Mouse (Mus musculus) left cerebral cortex, adult 9 months (tissue): ENCODE data around the gene Sema3b.
A peak's percentile ranks its signal among the peaks of the same experiment; 100 is the strongest.

ENCODE experiments used
- DNase-seq, 2 experiments: peaks; one replicate each; pipeline ENCODE4 v3.0.0; 2022; ENCODE audit warnings: low spot score in 2 of 2

The Sema3b gene

DNA sequence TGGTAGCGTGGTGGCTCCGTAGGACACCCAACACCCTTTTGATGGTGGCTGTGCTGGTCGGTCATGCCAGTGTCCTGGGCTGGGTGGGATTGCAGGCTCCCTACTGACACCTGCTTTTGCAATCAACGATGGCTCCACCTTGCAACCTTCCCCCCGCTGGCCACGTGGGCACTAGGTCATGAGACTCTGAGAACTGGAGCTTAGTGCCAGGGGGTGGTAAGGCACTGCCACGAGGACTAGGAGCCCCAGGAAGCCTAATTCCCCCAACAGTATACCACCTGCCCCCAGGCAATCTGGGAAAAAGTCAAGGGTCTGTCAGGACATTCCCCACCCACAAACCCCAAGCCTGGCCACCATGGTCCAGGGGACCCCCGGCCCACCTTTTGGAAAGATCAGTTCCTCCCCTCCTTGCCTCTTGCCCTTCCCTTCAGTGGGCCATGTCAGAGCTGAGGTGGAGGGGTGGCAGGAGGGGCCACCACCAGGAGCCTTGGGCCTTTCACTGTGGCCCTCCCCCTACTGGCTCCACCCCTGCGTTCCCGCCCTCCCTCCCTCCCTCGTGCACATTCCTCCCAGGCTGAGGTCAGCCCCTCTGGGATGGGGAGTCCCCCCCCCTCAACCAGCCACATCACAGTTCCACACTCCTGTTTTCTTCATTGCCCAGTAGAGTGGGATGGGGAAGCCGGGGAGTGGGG lies at the start of gene Sema3b:
TSS of gene Sema3b (minus strand) at position 489 of the 692 bp plus-strand sequence.
- no peak for DNase-seq

DNA sequence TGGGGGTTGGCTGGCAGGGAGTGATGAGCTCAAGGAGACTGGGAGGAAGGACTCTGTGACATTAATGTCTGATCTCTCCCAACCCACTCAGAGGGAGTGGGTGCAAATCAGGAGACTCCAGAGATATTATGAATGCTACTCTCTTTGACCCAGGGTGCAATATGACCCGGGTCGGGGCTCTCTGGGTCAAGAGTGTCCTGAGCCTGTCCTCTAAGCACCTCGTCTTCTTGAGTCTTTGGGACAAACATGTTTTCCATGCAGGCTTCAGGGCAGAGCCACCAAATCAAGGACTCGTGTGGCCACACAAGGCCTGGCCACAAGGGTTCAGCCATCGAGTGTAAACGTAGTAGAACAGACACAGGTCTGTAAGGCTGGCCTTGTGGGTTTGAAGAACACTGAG lies 49.1 kb upstream of the Sema3b start:
- DNase-seq, result no peak

- no peak for DNase-seq
These were observed 48.1 kb upstream of the Sema3b start for GRCm38 (mm10) chr9:107657144-107657543.

- DNase-seq, result no peak
These were observed 45.6 kb upstream of the Sema3b start for GRCm38 (mm10) chr9:107654585-107654984.

- no peak for DNase-seq
These were observed 44.4 kb upstream of the Sema3b start for GRCm38 (mm10) chr9:107653474-107653873.

- DNase-seq, result no peak
These were observed 41.9 kb upstream of the Sema3b start for GRCm38 (mm10) chr9:107650708-107651481.

- no peak for DNase-seq
These were observed 41.2 kb upstream of the Sema3b start for GRCm38 (mm10) chr9:107650225-107650624.

DNA sequence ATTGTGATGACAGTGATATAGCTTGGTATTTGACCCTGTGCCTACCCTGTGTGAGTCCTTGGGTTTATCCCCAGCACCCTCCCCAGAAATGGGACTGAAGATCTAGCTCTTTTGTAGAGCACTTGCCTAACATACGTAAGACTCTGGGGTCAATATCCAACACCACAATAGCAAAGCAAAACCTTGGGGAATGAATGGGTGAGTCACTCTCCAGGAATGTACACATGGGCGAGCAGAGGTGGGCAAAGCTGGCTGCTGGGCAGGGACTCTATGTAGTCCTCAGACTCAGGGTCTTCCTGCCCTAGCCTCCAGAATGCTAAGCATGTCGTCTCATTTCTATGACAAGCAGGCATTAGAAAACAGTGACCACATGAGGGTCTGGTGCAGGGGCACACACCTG lies 39.7 kb upstream of the Sema3b start:
- DNase-seq, result no peak

DNA sequence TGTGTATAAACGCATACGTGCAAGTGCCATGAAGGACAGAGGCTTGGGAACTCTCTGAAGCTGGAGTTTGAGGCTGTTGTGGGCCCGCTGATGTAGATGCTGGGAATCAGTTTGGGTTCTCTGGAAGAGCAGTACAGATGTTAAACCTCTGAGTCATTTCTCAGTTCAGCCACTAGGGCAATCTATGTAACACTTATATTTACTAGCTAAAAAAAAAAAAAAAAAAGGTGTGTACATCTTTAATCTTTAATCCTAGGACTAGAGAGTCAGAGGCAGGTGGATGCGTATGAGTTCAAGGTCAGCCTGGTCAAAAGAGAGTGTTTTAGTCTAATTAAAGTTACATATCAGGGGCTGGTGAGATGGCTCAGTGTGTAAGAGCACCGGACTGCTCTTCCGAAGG lies 37.9 kb upstream of the Sema3b start:
- DNase-seq, result no peak

DNA sequence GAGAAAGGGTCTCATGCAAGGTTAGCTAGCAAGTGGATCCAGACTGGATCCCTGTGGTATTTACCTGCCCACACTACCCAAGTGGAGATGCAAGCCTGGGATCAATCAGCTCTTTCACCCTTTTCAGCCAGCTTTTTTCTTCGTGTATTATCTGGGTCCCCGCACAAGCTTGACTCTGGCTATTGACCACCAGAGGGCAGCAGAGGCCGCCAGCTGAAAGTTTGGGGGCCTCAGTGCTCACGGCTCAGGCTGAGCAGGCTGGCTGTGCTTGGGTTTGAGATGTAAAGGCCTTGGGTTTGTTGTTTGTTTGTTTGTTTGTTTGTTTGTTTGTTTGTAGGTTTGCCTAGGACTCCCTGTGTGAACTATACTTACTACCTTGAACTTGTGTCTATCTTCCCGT lies 36.5 kb upstream of the Sema3b start:
- peak in 1 of 2 experiments; percentile 80 for DNase-seq

GRCm38 (mm10) chr9:107645153-107645510 lies 36.1 kb upstream of the Sema3b start:
- DNase-seq, result no peak

DNA sequence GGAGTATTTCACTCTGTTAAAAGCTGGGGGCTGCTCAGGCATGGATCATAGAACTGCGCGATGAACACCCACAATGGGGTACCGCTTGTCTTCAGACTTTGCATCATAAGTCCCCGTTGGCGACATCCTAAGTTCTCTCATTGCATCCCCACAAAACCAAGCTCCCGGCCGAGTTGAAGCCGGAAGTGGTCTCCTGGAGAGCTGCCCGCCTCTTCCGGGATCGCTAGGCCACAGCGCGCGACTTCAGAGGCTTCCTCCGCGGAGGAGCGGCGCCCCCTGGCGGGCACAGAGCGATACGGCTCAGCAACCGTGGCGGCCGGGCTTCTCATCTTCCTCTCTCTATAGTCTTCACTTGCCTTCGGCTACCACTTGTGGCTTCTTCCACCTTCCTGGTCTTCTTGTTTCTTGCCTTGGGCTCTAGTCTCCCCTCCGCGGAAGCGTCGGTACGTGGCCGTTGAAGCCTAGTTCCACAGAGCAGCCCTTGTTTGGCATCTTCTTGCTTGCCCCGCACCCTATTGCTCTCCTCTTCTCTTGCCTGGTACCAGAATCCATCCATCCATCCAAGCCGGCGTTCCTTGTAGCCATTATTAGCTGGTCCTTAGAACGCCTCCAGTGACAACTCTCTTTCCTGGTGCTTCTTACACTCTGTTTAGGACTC lies 35.6 kb upstream of the Sema3b start:
- peak in 1 of 2 experiments; percentile 91 for DNase-seq

DNA sequence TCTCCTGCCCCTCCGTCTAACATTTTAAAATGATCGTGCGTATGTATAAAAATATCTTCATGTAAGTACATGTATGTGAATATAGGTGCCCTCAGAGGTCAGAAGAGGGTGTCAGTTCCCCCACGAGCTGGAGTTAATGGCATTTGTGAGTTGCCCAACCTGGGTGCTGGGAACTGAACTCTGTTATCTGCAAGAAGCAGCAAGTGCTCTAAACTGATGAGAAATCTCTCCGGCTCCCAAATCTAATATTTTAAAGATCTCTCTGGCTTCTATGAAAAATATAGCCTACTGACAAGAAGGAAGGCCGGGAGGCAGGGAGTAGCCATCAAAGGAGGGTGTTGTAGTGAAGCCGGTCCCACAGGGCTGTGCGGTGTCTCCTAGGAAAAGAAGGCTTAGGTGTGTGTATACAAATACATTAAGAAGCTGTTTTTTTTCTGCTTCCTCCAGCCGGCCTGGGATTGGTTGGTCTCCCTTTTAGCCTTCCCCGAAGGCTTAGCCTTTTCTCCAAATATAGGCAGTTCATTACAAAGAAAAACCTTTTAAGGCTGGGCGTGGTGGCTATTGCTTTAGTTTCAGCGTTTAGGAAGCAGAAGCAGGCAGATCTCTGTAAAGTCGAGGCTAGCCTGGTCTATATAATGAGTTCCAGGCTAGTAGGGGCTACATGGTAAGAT lies 34.6 kb upstream of the Sema3b start:
- DNase-seq, result no peak

- DNase-seq, result no peak
These were observed 32.6 kb upstream of the Sema3b start for GRCm38 (mm10) chr9:107641666-107642065.

GRCm38 (mm10) chr9:107640257-107640772 lies 31.3 kb upstream of the Sema3b start:
- DNase-seq, result no peak

DNA sequence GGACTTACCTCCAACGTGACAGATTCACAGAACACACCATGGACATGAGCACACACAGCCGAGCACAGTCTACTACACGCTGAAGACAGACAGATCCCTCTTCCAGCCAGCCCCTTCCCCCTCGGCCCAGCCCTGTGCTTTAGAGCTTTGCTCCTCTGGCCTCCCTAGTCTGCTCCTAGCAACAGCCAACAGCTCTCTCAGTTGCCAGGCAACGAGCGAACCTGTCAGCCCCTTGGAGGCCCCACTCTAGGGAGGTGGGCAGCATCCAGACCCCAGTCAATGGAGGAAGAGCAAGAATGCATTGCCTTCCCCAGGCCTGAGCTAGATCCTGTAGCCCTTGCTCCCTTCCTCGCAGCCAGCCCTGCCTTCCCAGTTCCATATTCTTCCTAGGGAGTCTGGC lies 28.0 kb upstream of the Sema3b start:
- no peak for DNase-seq

DNA sequence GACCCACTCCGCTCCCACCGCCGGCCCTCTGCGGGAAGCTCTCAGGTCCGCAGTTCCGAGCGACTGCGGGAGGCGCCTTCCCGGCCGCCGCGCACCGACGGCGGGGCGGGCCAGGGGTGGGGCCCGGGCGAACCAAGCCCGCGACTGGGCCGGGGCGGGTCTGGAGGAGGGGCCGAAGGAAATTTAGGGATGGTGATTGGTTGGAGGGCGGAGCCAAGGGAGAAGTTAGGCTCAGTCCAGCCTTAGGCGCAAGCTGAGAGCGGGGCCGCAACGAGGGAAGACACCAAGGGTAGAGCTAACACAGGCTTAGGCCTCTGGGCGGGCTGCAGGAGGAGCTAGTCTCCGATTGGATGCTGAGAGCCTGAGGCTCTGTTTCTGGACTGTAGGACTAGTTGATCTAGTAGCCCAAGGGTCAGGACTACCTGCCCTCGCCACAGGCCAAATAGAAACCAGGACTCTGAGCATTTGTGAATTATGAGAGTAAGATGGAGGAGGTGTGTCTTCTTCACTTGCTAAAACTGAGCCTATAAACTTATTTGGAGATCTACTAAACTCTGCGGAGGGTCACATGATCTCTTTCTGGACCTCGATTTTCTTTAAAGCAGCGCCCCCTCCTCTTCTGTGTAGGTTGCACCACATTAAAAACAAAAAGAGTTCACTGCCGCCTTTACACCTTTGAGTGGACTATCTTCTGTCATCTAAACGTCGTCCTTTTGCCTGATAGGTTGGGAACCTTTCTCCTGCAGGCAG lies 26.4 kb upstream of the Sema3b start, which contains the start of gene Gnai2:
TSS of gene Gnai2 (minus strand) at position 89 of the 750 bp plus-strand sequence.
- peak; percentile 88 to 96 for DNase-seq

DNA sequence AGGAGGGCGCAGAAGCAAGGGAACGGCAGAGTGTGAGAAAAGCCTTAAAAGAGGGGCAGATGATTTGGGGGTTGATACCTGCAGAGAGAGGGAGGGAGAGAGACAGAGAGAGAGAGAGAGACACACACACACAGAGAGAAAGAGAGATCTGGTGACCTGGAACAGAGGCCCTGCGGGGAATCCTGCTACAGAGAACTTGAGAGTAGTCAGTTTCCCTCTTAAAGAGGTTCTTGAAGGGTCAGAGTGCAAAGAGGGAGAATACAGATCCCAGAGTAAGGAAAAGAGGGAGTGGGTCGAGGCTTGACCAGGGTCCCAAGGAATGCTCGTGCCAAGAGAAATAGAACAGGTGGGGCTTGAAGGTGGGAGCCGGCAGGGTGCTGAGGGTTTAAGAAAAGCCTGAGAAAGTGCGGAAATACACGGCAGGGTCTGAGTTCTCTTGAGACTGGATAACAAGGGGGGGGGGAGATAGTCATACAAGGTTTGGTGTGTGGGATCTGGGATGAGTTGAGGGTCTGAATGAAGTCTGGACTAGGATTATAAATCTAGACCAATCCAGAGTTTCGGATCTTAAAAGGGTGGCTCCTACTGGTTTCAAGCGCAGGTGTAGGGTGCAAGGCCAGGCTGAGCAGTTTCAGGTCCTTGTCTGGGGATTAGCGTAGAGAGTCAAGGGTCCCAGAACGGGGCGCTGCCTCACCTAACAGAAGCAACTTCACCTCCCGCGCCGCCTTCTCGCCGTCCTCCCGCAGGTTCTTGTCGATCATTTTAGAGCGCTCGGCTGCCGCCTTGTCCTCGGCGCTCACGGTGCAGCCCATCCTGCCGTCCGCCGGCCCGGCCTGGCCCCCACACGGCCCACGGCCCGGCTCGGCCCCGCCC lies 25.6 kb upstream of the Sema3b start:
- no peak for DNase-seq

DNA sequence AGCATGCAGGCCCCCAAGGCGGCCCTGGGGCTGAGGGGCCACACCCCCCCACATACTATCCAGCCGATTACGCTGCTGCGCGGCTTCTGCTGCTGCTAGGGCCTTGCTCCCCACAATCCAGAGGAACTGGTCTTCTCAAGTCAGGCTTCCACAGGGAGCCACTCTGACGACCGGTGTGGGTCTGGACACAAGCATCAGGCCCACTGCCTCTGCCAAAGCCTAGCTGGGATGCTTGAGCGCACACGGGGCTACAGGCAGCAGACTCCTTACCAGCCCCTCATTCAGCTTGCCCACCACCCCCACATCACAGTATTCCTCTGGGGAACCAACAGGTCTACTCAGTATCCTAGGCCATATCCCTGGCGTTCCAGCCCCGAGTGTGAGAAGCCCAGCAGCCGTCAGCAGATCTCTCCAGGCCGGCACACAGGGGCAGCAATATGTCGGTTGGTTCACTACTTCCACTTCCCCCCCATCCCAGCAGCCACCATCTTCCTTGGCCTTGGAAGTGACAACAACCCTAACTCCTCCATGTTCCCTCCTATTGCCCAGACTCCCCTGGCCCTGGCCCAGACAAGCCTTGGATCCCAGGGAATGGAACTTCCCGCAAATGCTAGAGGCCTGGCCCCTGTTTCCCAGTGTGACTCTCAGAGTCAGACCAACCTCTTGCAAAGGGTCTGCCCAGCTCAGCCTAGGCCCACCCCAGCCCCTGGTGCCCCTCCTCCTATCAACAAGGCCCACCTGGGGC lies 24.8 kb upstream of the Sema3b start:
- no peak for DNase-seq
